Mouse (Mus musculus) limb, embryonic 15.5 days (tissue): ENCODE measurements around the gene Inpp5b. TPM values are rescaled to one million over a fixed set of nuclear protein-coding genes. Genes with fewer than 3 reads are reported as not detected.

ENCODE experiments used
- ATAC-seq: fragments of 200-750 bp; cut with Nextera tagmentation; 2 replicates; pipeline ENCODE4 v1.8.0; 2017; ENCODE audit warnings: low read depth, moderate TSS enrichment; ENCODE audit not compliant: insufficient number of reproducible peaks, low FRiP score, low TSS enrichment
- H3K27ac ChIP-seq: fragments of 300-500 bp; sonication (generic); 2 replicates; pipeline ENCODE4 v1.5.1; 2015; ENCODE audit warnings: moderate library complexity, mild to moderate bottlenecking, inconsistent platforms
- H3K27me3 ChIP-seq: fragments of 300-500 bp; sonication (generic); 2 replicates; pipeline ENCODE4 v1.6.1; 2015; ENCODE audit warnings: inconsistent platforms
- H3K36me3 ChIP-seq: fragments of 300-500 bp; sonication (generic); 2 replicates; pipeline ENCODE4 v1.6.1; 2015; ENCODE audit warnings: inconsistent platforms
- H3K4me1 ChIP-seq: fragments of 300-500 bp; sonication (generic); 2 replicates; pipeline ENCODE4 v1.6.1; 2015; ENCODE audit warnings: inconsistent platforms
- H3K4me2 ChIP-seq: fragments of 300-500 bp; sonication (generic); 2 replicates; pipeline ENCODE4 v1.6.1; 2015; ENCODE audit warnings: mild to moderate bottlenecking, inconsistent platforms
- H3K4me3 ChIP-seq: fragments of 300-500 bp; sonication (generic); 2 replicates; pipeline ENCODE4 v1.5.1; 2015; ENCODE audit warnings: mild to moderate bottlenecking, inconsistent platforms
- H3K9ac ChIP-seq: fragments of 300-500 bp; sonication (generic); 2 replicates; pipeline ENCODE4 v1.6.1; 2015; ENCODE audit warnings: inconsistent platforms
- H3K9me3 ChIP-seq: fragments of 300-500 bp; sonication (generic); 2 replicates; pipeline ENCODE4 v1.6.1; 2016; ENCODE audit warnings: inconsistent platforms
- WGBS: fragments of 180-500 bp; shearing (Covaris S2); methylation state at CpG from one replicate; pipeline ENCODE4 v1.1.7; 2015; 5-methylcytosine and 5-hydroxymethylcytosine counted together
- microRNA counts: library from miRNA; unstranded; fragments of <30 nt; microRNA quantifications from one replicate; lab custom pipeline; 2016
- microRNA-seq: library from miRNA; unstranded; fragments of <30 nt; microRNA quantifications from one replicate; pipeline ENCODE4, GENCODE M21; 2016
- polyA plus RNA-seq: library from polyadenylated mRNA; unstranded; fragments of >200 nt; fragmentation: Nextera tagmentation; extraction: Ambion mirVana; gene quantifications from 2 replicates; pipeline ENCODE4 v1.2.1, GENCODE M21; 2015

The Inpp5b gene
- polyA plus RNA-seq, 1 experiment from 2014 or later, result 31.0 TPM

DNA sequence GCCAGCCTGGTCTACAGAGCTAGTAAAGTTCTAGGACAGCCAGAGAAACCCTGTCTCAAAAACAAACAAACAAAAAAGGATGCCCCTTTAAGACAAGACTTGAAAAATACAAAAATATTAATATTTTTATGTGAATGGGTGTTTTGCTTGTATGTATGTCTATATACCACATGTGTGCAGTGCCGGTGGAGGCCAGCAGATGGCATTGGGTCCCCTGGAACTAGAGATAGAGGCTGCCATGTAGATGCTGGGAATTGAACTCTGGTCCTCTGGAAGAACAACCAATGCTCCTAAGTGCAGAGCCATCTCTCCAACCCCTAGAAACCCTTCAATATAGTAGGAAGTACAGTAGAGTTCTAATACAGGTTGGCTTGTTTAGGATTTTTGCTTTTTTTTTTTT is 99.3 kb downstream of the Inpp5b start:
- Histone ChIP-seq H3K9me3 (no peaks in the 10 kb centered on the region), H3K9ac (no peak overlapping the region), H3K4me2 (no peak overlapping the region), H3K27me3 (no peaks in the 10 kb centered on the region), H3K36me3 (peaks cover 68% of the 10 kb centered on the region), H3K27ac (no peak overlapping the region), H3K4me3 (no peak overlapping the region), H3K4me1 (no peaks in the 10 kb centered on the region)
- no peak for ATAC-seq
- 92% methylated on average over 1 of the region's 1 CpGs for WGBS

GRCm38 (mm10) chr4:124843493-124843892 is 101.8 kb downstream of the Inpp5b start:
- 56% methylated on average over 11 of the region's 11 CpGs for WGBS
- Histone ChIP-seq H3K27me3 (no peaks in the 10 kb centered on the region), H3K9me3 (no peaks in the 10 kb centered on the region), H3K4me3 (no peak overlapping the region), H3K4me2 (no peak overlapping the region), H3K27ac (no peak overlapping the region), H3K36me3 (peaks cover 59% of the 10 kb centered on the region), H3K4me1 (peaks cover 6% of the 10 kb centered on the region; the same call in 1 of the 2 replicates), H3K9ac (no peak overlapping the region)
- no peak for ATAC-seq

GRCm38 (mm10) chr4:124847573-124847972 is 105.9 kb downstream of the Inpp5b start:
- no peak overlapping the region for H3K4me2 ChIP-seq
- no peaks in the 10 kb centered on the region for H3K27me3 ChIP-seq
- H3K36me3 ChIP-seq, result peaks cover 30% of the 10 kb centered on the region
- H3K9me3 ChIP-seq, result no peaks in the 10 kb centered on the region
- no peak for ATAC-seq
- WGBS, result 13% methylated on average over 8 of the region's 8 CpGs
- H3K9ac ChIP-seq, result no peak overlapping the region
- H3K27ac ChIP-seq, result no peak overlapping the region
- H3K4me1 ChIP-seq, result peaks cover 22% of the 10 kb centered on the region
- no peak overlapping the region for H3K4me3 ChIP-seq

DNA sequence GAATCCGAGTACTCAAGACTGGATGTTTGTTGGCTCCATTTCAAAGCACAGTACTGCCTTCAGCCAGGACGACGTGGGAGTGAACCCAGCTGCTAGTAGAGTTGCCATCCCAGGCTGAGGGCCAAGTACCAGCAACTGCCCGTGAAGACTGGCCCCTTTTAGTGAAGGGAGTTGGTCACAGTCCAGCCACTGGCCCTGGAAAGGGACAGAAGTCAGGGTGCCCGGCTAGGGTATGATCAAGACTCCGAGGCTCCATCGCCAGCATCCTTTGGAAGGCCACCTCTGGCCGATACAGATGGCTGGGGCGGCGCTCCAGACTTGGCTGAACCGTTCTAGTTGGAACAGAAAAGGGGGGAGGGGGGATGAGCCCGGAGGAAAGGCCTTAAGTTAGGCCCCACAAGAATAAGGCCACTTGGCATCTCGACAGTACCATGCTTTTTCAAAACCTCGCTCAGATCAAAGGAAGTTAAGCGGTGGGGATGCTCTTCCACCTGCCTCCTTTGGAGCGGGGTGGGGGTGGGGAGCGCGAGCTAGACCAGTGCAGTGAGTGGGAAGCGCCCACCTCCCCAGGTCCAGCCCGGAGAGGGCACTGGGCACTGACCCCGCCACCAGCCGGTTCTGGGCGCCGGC is 108.1 kb downstream of the Inpp5b start:
- Histone ChIP-seq H3K27ac (peak overlapping the region; percentile 93), H3K9ac (peak overlapping the region; percentile 85), H3K36me3 (peaks cover 32% of the 10 kb centered on the region), H3K4me2 (peak overlapping the region; percentile 84), H3K27me3 (no peaks in the 10 kb centered on the region), H3K9me3 (no peaks in the 10 kb centered on the region), H3K4me3 (peak overlapping the region; percentile 98), H3K4me1 (peaks cover 22% of the 10 kb centered on the region)
- 2% methylated on average over 24 of the region's 24 CpGs for WGBS
- peak; percentile 36; the same call in 1 of the 2 replicates for ATAC-seq

DNA sequence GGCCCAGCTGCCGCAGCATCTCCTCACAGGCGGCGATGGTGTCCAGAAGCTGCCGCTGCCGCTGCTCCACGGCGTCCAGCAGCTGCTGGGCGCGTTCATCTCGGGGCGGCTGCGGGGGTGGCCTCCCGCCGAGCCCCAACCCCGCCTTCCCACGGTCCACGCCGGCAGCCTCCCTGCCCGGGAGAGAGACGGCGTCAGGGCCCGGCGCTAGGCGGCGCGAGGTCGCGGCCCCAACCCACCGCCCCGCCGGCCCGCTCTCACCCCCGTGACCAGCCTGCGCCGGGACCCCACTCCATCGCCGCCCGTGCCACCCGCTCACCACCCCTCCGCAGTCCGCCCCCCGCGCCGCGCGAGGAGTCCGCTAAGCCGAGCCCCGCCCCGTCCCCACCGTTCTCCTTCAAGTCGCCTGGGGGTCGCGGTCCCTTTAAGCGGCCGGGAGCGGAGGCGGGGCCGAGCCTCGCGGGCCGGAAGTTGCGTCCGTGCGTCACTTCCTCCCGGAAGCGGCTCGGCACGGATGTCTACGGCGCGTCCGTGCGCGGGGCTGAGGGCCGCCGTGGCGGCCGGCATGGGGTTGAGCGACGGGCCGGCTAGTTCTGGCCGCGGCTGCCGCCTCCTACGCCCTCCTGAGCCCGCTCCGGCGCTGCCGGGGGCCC is 108.7 kb downstream of the Inpp5b start, which contains the start of gene Yrdc:
TSS of gene Yrdc (plus strand) at position 419 of the 653 bp plus-strand sequence.
- Histone ChIP-seq H3K27ac (peak within 1 kb of the TSS; percentile 93), H3K9ac (peak within 1 kb of the TSS; percentile 85), H3K4me2 (peak within 1 kb of the TSS; percentile 84), H3K9me3 (no peaks in the 10 kb centered on the region), H3K4me3 (peak within 1 kb of the TSS; percentile 98), H3K27me3 (no peaks in the 10 kb centered on the region), H3K4me1 (peaks cover 22% of the 10 kb centered on the region), H3K36me3 (peaks cover 30% of the 10 kb centered on the region)
- ATAC-seq, result peak; percentile 92
- WGBS, result 1% methylated on average over 67 of the region's 90 CpGs

MicroRNAs within 50 kb of the gene (microRNA counts, 519-probe panel; counts per million panel counts)
- microRNA mmu-miR-697 (lab: Ali Mortazavi, UCI) (not detected), microRNA mmu-miR-698 (lab: Ali Mortazavi, UCI) (1,678 counts per million, percentile 24 among the panel's probes with 10 or more counts)

Small RNAs within 50 kb of the gene (microRNA-seq; reads per million reads assigned to microRNA genes)
- gene Gm24721 (not detected), gene Mir697 (not detected), gene Mir698 (not detected)

Other genes starting within 250 kb of the Inpp5b start
- gene 3100002H09Rik, start 131.0 kb upstream of the Inpp5b start, polyA plus RNA-seq, result not detected in 2 replicates
- 1.1 and 1.7 TPM in 2 replicates for gene Pou3f1, start 85.0 kb upstream of the Inpp5b start, polyA plus RNA-seq
- gene Utp11, start 48.2 kb upstream of the Inpp5b start, polyA plus RNA-seq, result 74.7 and 79.4 TPM in 2 replicates
- gene Fhl3, start 41.1 kb upstream of the Inpp5b start, polyA plus RNA-seq, result 11.5 and 15.4 TPM in 2 replicates
- 131 and 134 TPM in 2 replicates for gene Sf3a3, start 27.1 kb upstream of the Inpp5b start, polyA plus RNA-seq
- gene Mtf1, start 60.3 kb downstream of the Inpp5b start, polyA plus RNA-seq, result 10.7 and 12.4 TPM in 2 replicates
- 32.1 and 40.1 TPM in 2 replicates for gene Yrdc, start 108.8 kb downstream of the Inpp5b start, polyA plus RNA-seq
- gene 1110065P20Rik, start 109.3 kb downstream of the Inpp5b start, polyA plus RNA-seq, result 51.9 and 55.7 TPM in 2 replicates
- 0.25 and 0.52 TPM in 2 replicates for gene Maneal, start 120.3 kb downstream of the Inpp5b start, polyA plus RNA-seq
- 0.05 and 0.08 TPM in 2 replicates for gene Epha10, start 139.0 kb downstream of the Inpp5b start, polyA plus RNA-seq
- 13.8 and 16.6 TPM in 2 replicates for gene 9930104L06Rik, start 195.2 kb downstream of the Inpp5b start, polyA plus RNA-seq
- gene Cdca8, start 197.5 kb downstream of the Inpp5b start, polyA plus RNA-seq, result 95.9 and 97.8 TPM in 2 replicates
- 1.7 and 2.4 TPM in 2 replicates for gene Rspo1, start 244.6 kb downstream of the Inpp5b start, polyA plus RNA-seq